Mouse (Mus musculus): ENCODE data around the gene Hcn3.
A peak's percentile ranks its signal among the peaks of the same experiment; 100 is the strongest.
"Not testable (repeated sequence)": the region's sequence is repeated elsewhere in the genome, so short reads cannot be mapped to it uniquely, and the experiment has no call there.

Gene Hcn3

DNA sequence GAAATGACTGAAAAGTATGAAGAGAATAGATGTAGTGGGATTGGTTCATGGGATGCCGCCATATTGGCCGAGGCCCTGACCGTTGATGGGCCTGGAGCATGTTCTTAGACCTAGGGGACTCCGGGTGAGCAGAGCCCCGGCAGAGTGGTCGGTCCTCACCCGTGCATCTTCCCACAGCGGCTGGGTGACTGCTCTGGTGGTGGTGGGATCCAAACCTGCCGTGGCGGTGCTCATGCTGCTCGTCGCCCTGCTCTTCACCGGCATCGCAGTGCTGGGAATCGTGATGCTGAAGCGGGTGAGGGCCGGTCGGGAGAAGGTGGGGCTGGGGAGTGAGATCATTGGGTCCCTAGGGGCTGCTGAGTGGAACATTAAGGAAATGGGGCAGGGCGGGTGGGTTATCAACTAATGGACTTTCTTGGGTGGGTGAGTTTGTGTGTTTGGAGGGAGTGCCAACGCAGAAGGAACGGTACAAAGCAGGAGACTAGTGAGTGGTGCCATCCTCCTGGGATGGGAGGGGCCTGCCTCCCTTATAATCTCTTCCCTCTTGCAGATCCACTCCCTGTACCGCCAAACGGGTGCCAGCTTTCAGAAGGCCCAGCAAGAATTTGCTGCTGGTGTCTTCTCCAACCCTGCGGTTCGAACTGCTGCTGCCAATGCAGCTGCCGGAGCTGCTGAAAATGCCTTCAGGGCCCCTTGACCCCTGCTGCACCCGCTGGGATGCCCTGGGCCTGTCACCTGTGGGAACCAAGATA, 21.9 kb upstream of the Hcn3 start:
- no peak for DNase-seq (ENCODE audit: low read depth in 2 of 2, low spot score in 2 of 2)

DNA sequence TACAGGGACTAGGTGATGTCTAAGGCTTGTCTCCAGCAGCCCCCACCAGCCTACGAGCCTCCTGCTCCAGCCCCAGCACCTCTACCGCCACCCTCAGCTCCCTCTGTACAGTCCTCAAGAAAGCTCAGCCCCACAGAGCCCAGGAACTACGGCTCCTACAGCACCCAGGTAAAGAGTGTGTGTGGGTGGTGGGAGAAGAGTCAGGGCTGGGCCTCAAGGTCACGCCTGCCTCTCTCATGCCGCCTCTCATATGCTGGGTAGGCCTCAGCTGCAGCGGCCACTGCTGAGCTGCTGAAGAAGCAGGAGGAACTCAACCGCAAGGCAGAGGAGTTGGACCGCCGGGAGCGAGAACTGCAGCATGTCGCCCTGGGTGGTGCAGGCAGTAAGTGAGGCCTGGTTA, 19.1 kb upstream of the Hcn3 start:
- no peak for DNase-seq (ENCODE audit: low read depth in 2 of 2, low spot score in 2 of 2)

GRCm38 (mm10) chr3:89178107-89178385, 18.1 kb upstream of the Hcn3 start:
- no peak for DNase-seq (ENCODE audit: low read depth in 2 of 2, low spot score in 2 of 2)

- peak; percentile 72 to 76 for DNase-seq (ENCODE audit: low read depth in 2 of 2, low spot score in 2 of 2)
These were observed 17.5 kb upstream of the Hcn3 start, which contains the start of gene Scamp3 for GRCm38 (mm10) chr3:89177242-89178106. Gene Scamp3, plus strand, starts transcription at chr3:89177473.

GRCm38 (mm10) chr3:89176421-89176820, 16.4 kb upstream of the Hcn3 start:
- DNase-seq (ENCODE audit: low read depth in 2 of 2, low spot score in 2 of 2) = no peak

GRCm38 (mm10) chr3:89175544-89175943, 15.5 kb upstream of the Hcn3 start:
- no peak for DNase-seq (ENCODE audit: low read depth in 2 of 2, low spot score in 2 of 2)

- DNase-seq (ENCODE audit: low read depth in 2 of 2, low spot score in 2 of 2) = no peak
These were observed 14.8 kb upstream of the Hcn3 start for GRCm38 (mm10) chr3:89174844-89175243.

- no peak for DNase-seq (ENCODE audit: low read depth in 2 of 2, low spot score in 2 of 2)
These were observed 6.9 kb upstream of the Hcn3 start for GRCm38 (mm10) chr3:89166945-89167344.

DNA sequence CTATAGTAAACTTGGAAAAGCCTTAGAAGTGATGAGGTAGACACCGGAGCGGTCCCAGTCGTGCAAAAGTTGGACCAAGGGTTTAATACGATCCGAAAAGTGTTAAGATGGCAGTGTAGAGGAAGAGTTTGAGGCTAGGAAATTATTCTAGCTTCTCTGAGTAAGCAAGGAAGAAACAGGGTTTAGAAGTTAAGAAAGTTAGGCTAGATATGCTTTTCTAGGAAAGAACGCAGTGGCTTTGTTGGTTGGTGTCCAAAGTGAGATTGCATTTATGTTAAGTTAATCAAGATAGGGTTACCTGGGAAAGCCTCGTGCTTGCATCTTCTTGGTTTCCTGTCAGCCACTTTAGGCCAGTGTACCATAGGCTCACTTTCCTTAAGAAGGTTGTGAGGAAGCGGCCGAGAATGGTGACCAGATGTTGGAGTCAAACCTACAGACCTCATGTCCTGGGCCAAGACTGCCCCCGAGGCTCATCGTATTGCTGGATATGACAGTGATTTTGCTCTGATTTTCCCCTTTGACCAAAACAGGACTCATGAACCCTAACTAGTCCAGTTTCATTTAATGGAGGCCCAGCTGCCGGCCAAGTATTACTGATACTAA, 5.4 kb upstream of the Hcn3 start:
- DNase-seq (ENCODE audit: low read depth in 2 of 2, low spot score in 2 of 2) = no peak

- peak; percentile 89 for DNase-seq (ENCODE audit: low read depth in 2 of 2, low spot score in 2 of 2)
These were observed 4.7 kb upstream of the Hcn3 start, which contains the start of gene Clk2 for GRCm38 (mm10) chr3:89164506-89165267. Gene Clk2, plus strand, starts transcription at chr3:89164795.

DNA sequence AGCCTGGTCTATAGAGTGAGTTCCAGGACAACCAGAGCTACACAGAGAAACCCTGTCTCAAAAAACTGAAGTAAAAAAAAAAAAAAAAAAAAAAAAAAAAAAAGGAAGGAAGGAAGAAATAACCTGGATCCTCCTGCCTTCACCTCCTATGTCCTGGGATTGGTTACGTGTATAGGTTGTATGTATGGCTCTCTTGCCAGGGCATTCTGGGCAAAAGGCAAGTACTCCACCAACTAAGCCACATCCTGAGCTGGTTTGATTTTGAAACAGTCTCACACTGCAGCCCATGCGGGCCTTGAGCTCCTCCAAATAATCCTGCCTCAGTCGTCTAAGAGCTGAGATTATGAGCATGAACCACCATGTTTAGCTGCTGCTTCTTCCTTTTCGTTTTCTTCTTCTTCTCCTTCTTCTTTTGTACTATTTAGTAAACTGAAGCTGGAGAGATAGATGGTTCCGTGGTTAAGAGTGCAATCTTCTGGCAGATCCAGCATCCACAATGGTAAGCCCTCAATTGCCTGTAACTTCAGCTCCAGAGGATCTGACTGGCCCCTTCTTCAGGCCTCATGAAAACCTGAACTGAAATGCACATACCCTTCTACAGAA, 3.7 kb upstream of the Hcn3 start:
- peak in 1 of 2 experiments; percentile 29 for DNase-seq (ENCODE audit: low read depth in 2 of 2, low spot score in 2 of 2)

- DNase-seq (ENCODE audit: low read depth in 2 of 2, low spot score in 2 of 2) = no peak
These were observed 3.1 kb upstream of the Hcn3 start for GRCm38 (mm10) chr3:89163123-89163522.

- DNase-seq (ENCODE audit: low read depth in 2 of 2, low spot score in 2 of 2) = no peak
These were observed 1.8 kb upstream of the Hcn3 start for GRCm38 (mm10) chr3:89161786-89162185.

DNA sequence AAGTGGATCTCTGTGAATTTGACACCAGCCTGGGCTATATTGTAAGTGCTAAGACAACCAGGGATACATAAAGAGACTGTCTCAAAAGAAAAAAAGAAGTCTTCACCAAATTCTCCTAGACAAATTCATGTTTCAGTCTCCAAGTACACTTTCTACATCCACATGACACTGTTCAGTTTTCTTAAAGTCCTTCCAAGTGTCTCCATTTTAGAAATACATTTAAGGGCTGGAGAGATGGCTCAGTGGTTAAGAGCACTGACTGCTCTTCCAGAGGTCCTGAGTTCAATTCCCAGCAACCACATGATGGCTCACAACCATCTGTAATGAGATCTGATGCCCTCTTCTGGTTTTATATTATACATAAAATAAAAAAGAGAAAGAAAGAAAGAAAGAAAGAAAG, 1.2 kb upstream of the Hcn3 start:
- DNase-seq (ENCODE audit: low read depth in 2 of 2, low spot score in 2 of 2) = not testable (repeated sequence)

- no peak for DNase-seq (ENCODE audit: low read depth in 2 of 2, low spot score in 2 of 2)
These were observed 785 bp downstream of the Hcn3 start for GRCm38 (mm10) chr3:89159211-89159610.

- DNase-seq (ENCODE audit: low read depth in 2 of 2, low spot score in 2 of 2) = no peak
These were observed 1.3 kb downstream of the Hcn3 start for GRCm38 (mm10) chr3:89158651-89159050.

DNA sequence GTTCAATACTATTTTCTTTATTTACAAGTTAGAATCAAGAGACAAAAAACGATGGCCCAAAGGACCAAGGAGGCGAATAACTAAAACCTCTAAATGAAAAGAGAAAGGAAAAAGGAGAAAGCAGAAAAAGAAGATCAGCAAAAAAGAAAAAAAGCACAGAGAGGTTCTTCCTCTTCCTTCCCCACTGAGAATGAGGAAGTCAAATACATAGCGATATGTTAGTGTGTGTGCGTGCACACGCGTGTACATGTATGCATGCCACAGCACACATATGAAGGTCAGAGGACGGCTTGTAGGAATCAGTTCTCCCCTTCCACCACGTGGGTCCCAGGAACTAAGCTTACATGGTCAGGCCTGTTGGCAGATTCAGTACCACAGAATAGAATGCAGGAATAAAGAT, 3.0 kb downstream of the Hcn3 start:
- no peak for DNase-seq (ENCODE audit: low read depth in 2 of 2, low spot score in 2 of 2)

DNA sequence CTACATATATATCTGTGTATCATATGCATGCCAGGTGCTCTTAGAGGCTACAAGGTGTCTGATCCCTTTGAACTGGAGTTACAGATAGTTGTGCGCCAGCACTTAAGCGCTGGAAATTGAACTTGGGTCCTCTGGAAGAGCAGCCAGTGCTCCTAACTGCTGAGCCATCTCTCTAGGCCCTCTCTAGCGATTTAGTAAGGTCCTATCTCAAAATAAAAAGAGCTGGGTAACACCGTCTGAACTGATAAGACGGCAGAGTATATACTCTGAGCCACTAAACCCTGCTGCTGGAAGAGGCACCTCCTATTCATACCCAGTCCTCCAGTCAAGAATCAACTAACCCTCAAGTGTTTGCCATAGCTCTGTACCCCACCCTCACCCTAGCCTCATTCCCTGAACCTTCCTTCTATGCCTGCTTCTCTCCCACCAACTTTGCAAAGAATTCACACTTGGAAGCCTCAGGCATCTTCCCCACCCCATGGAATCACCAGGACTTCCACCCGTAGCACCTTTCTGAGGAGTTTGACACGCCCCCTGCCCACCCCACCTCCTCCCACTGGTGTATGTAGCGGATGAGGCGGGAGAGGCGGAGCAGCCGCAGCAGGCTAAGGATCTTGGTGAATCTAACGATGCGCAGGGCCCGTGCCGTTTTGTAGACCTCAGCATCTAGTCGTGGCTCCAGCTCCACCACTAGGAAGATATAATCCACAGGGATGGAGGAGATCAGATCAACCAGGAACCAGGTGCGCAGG, 7.7 kb downstream of the Hcn3 start:
- no peak for DNase-seq (ENCODE audit: low read depth in 2 of 2, low spot score in 2 of 2)

DNA sequence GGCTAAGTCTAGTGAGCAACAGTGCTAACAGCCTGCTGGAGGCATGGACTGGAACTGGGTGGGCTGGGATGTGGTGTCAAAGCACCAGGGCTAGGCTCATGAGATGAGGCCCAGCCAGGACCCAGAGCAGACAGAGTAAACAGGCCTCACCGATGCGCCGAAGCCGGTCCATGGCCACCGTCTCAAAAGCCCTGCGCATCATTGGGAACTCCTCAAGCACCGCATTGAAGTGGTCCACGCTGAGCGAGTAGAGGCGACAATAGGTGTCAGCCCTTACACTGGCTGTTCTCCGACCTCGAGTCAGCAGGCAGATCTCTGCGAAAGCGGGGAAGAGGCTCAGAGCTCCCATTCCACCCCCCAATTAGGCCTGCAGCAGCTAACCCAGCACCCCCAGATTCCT, 11.4 kb downstream of the Hcn3 start:
- DNase-seq (ENCODE audit: low read depth in 2 of 2, low spot score in 2 of 2) = no peak

GRCm38 (mm10) chr3:89147979-89148311, 12.1 kb downstream of the Hcn3 start:
- no peak for DNase-seq (ENCODE audit: low read depth in 2 of 2, low spot score in 2 of 2)

Measured in CD8-positive naive resting alpha-beta T cell, adult 2 months (primary cell).